Mouse (Mus musculus): ENCODE data around the gene Asic4.

The Asic4 gene

GRCm38 (mm10) chr1:75505159-75505955, 55.1 kb downstream of the Asic4 start:
- DNase-seq = peak; percentile 98

- peak; percentile 98 for DNase-seq
These were observed 56.0 kb downstream of the Asic4 start, which contains the start of gene Obsl1 for GRCm38 (mm10) chr1:75505956-75506831. Gene Obsl1 (minus strand): TSS chr1:75506452.

GRCm38 (mm10) chr1:75507006-75507405, 56.8 kb downstream of the Asic4 start, which contains the start of gene Inha:
Gene Inha (plus strand): TSS chr1:75507077.
- DNase-seq = no peak

GRCm38 (mm10) chr1:75509586-75509985, 59.4 kb downstream of the Asic4 start:
- DNase-seq = no peak

GRCm38 (mm10) chr1:75510154-75510553, 59.9 kb downstream of the Asic4 start:
- no peak for DNase-seq

- no peak for DNase-seq
These were observed 61.4 kb downstream of the Asic4 start for GRCm38 (mm10) chr1:75511437-75512210.

- DNase-seq = no peak
These were observed 62.3 kb downstream of the Asic4 start for GRCm38 (mm10) chr1:75512550-75512949.

GRCm38 (mm10) chr1:75516703-75517380, 66.6 kb downstream of the Asic4 start:
- DNase-seq = no peak

GRCm38 (mm10) chr1:75517984-75518383, 67.7 kb downstream of the Asic4 start:
- DNase-seq = no peak

- DNase-seq = no peak
These were observed 68.2 kb downstream of the Asic4 start for GRCm38 (mm10) chr1:75518427-75518826.

GRCm38 (mm10) chr1:75519576-75519975, 69.3 kb downstream of the Asic4 start:
- DNase-seq = no peak

GRCm38 (mm10) chr1:75521321-75522031, 71.2 kb downstream of the Asic4 start, which contains the start of gene Stk11ip:
Gene Stk11ip (plus strand): TSS chr1:75521529.
- peak; percentile 99 for DNase-seq

All from heart, adult 11 months (tissue).